9 mouse cellular contexts compared by ENCODE assay signal in genomic region chr9:102690891-102691290, GRCm38 (mm10). TPM values are rescaled to one million over a fixed set of nuclear protein-coding genes. Genes with fewer than 3 reads are reported as not detected.
A peak's percentile ranks its signal among the peaks of the same experiment; 100 is the strongest.
DNase-seq lines count a peak whose midpoint lies in the region; ATAC-seq and TF ChIP-seq lines count a peak whose summit lies in the region.
"Had no signal": no experiment of that assay in that cellular context is flagged by ENCODE, and none has a peak within 500 bp of the region (broad histone marks: within the 10 kb centered on the region; RNA-seq: fewer than 3 reads in every experiment).

No protein-coding gene starts in this region.

- no peaks in the 10 kb centered on the region for H3K27me3 ChIP-seq in forebrain, embryonic 15.5 days
- peaks cover 49% of the 10 kb centered on the region for H3K27me3 ChIP-seq in liver, embryonic 12.5 days (replicated peaks)

- peak overlapping the region; percentile 87 for H3K4me2 ChIP-seq in forebrain, embryonic 15.5 days (replicated peaks)
- peak overlapping the region; percentile 71 for H3K4me2 ChIP-seq in liver, embryonic 12.5 days

- TF ChIP-seq CTCF in lung, adult 2 months (IDR thresholded peaks at IDR 0.05; ENCODE audit: insufficient read depth, low read length): no peak

- intact Hi-C loops in gastrocnemius, postnatal 14 days (cut with DNase I; ENCODE audit: low total_unique reads): no loop called here

- H3K27ac ChIP-seq in forebrain, embryonic 15.5 days (replicated peaks): peak overlapping the region; percentile 98
- no peak overlapping the region for H3K27ac ChIP-seq in liver, embryonic 12.5 days
- H3K27ac ChIP-seq: macrophage had no signal

- H3K4me3 ChIP-seq in lung, adult 2 months (replicated peaks; ENCODE audit: extremely low read depth, low read depth, low read length): no peak overlapping the region
- H3K4me3 ChIP-seq in forebrain, embryonic 15.5 days: peak overlapping the region; percentile 67
- H3K4me3 ChIP-seq in liver, embryonic 12.5 days: peak overlapping the region; percentile 52; the same call in 1 of the 2 replicates

- TF ChIP-seq POLR2A in lung, adult 2 months (IDR thresholded peaks at IDR 0.05; ENCODE audit: borderline replicate concordance, extremely low read depth, low read depth, low read length): no peak

- peak overlapping the region; percentile 84; the same call in 1 of the 2 replicates for H3K9ac ChIP-seq in forebrain, embryonic 15.5 days (replicated peaks)
- H3K9ac ChIP-seq in liver, embryonic 12.5 days: no peak overlapping the region

- peak; percentile 28 for DNase-seq in lung, adult 2 months
- DNase-seq in lung, postnatal 14 days: no peak
- DNase-seq in retina, postnatal 1 day: peak; percentile 79
- DNase-seq in adrenal gland, adult (ENCODE audit: inconsistent age in 2 of 2, low spot score in 1 of 2): no peak
- DNase-seq in gastrocnemius, postnatal 14 days: no peak
- no peak for DNase-seq in thymus, adult 18-20 months

- H3K4me1 ChIP-seq in lung, adult 2 months (ENCODE audit: control insufficient read depth, insufficient read depth, low read length): no peaks in the 10 kb centered on the region
- peaks cover 52% of the 10 kb centered on the region for H3K4me1 ChIP-seq in forebrain, embryonic 15.5 days
- H3K4me1 ChIP-seq in liver, embryonic 12.5 days: no peaks in the 10 kb centered on the region

- no peak for ATAC-seq in forebrain, embryonic 15.5 days (replicated peaks)
- ATAC-seq in liver, embryonic 12.5 days: no peak

- WGBS in lung, adult 2 months: 14% methylated on average over 15 of the region's 15 CpGs
- WGBS in forebrain, embryonic 15.5 days: 4% methylated on average over 15 of the region's 15 CpGs
- WGBS in liver, embryonic 12.5 days (ENCODE audit: insufficient replicate concordance): 9% methylated on average over 15 of the region's 15 CpGs

- no peaks in the 10 kb centered on the region for H3K9me3 ChIP-seq in forebrain, embryonic 15.5 days
- no peaks in the 10 kb centered on the region for H3K9me3 ChIP-seq in liver, embryonic 12.5 days (replicated peaks)

- no peaks in the 10 kb centered on the region for H3K36me3 ChIP-seq in forebrain, embryonic 15.5 days
- no peaks in the 10 kb centered on the region for H3K36me3 ChIP-seq in liver, embryonic 12.5 days

RNA-seq across cellular contexts. Expression of gene Amotl2, which starts 25.6 kb away (rescaled TPM):
- polyA plus RNA-seq in lung, adult 2 months (2012; rRNA removed): 82.6 and 101 TPM in 2 replicates
- 65.9 and 69.9 TPM in 2 replicates for polyA plus RNA-seq in forebrain, embryonic 15.5 days (2015; fragmentation: Nextera tagmentation; extraction: Ambion mirVana)
- polyA plus RNA-seq in liver, embryonic 12.5 days (2016; fragmentation: Nextera tagmentation; extraction: Ambion mirVana): 10.4 and 11.5 TPM in 2 replicates
- 10 to 100 TPM; 19.4 to 25.0 TPM for total RNA-seq in gastrocnemius, postnatal 14 days (2021)

Comparison
In these comparisons a context has a peak if more than half of its experiments do, and no peak if none do; other contexts are left out.
1. DNase-seq: peak in lung, adult 2 months (single experiment) and retina, postnatal 1 day (single experiment); none in lung, postnatal 14 days (single experiment), adrenal gland, adult (0 of 2), gastrocnemius, postnatal 14 days (single experiment) and thymus, adult 18-20 months (0 of 2).